Mouse (Mus musculus): ENCODE measurements around the gene Trappc5.

GRCm38 (mm10) chr8:3664405-3664804 lies 11.7 kb upstream of the Trappc5 start:
- no peak for TF ChIP-seq CEBPB (IDR thresholded peaks at IDR 0.05; ENCODE audit: insufficient read depth, poor library complexity, severe bottlenecking)
- TF ChIP-seq MAX (IDR thresholded peaks at IDR 0.05; ENCODE audit: low read depth): no peak
- TF ChIP-seq USF1 (IDR thresholded peaks at IDR 0.05; ENCODE audit: low read depth): no peak
